Mouse (Mus musculus) forebrain, embryonic 16.5 days (tissue): ENCODE measurements around the gene Cdkl2. TPM values are rescaled to one million over a fixed set of nuclear protein-coding genes. Genes with fewer than 3 reads are reported as not detected.

Experiments
- ATAC-seq: fragments of 200-750 bp; cut with Nextera tagmentation; 2 replicates; pipeline ENCODE4 v1.8.0; 2017; ENCODE audit warnings: mild to moderate bottlenecking, moderate library complexity
- H3K27ac ChIP-seq: fragments of 300-500 bp; sonication (generic); 2 replicates; pipeline ENCODE4 v1.5.1; 2014; ENCODE audit warnings: low read length, control low read depth
- H3K27me3 ChIP-seq: fragments of 300-500 bp; sonication (generic); replicated peaks from 2 replicates; pipeline ENCODE4 v1.6.1; 2014; ENCODE audit warnings: low read length; ENCODE audit not compliant: control insufficient read depth, insufficient read depth
- H3K36me3 ChIP-seq: fragments of 300-500 bp; sonication (generic); 2 replicates; pipeline ENCODE4 v1.6.1; 2014; ENCODE audit not compliant: control insufficient read depth, insufficient read depth
- H3K4me1 ChIP-seq: fragments of 300-500 bp; sonication (generic); replicated peaks from 2 replicates; pipeline ENCODE4 v1.6.1; 2014; ENCODE audit warnings: low read length; ENCODE audit not compliant: control insufficient read depth, insufficient read depth
- H3K4me2 ChIP-seq: fragments of 300-500 bp; sonication (generic); 2 replicates; pipeline ENCODE4 v1.6.1; 2014; ENCODE audit warnings: mild to moderate bottlenecking, low read length, control low read depth
- H3K4me3 ChIP-seq: fragments of 300-500 bp; sonication (generic); replicated peaks from 2 replicates; pipeline ENCODE4 v1.5.1; 2014; ENCODE audit warnings: mild to moderate bottlenecking, low read length, control low read depth
- H3K9ac ChIP-seq: fragments of 300-500 bp; sonication (generic); replicated peaks from 2 replicates; pipeline ENCODE4 v1.6.1; 2014; ENCODE audit warnings: low read depth, low read length, control low read depth
- H3K9me3 ChIP-seq: fragments of 300-500 bp; sonication (generic); 2 replicates; pipeline ENCODE4 v1.6.1; 2016; ENCODE audit warnings: low read length; ENCODE audit not compliant: control insufficient read depth
- WGBS: fragments of 180-500 bp; shearing (Covaris S2); extraction: QIAGEN DNeasy Blood & Tissue Kit; methylation state at CpG from one replicate; pipeline ENCODE4 v1.1.7; 2014; 5-methylcytosine and 5-hydroxymethylcytosine counted together
- polyA plus RNA-seq: library from polyadenylated mRNA; unstranded; fragments of >200 nt; fragmentation: Nextera tagmentation; extraction: Ambion mirVana; gene quantifications from 2 replicates; pipeline ENCODE4 v1.2.1, GENCODE M21; 2015

The Cdkl2 gene
- polyA plus RNA-seq, 1 experiment from 2014 or later = 10.2 TPM

DNA sequence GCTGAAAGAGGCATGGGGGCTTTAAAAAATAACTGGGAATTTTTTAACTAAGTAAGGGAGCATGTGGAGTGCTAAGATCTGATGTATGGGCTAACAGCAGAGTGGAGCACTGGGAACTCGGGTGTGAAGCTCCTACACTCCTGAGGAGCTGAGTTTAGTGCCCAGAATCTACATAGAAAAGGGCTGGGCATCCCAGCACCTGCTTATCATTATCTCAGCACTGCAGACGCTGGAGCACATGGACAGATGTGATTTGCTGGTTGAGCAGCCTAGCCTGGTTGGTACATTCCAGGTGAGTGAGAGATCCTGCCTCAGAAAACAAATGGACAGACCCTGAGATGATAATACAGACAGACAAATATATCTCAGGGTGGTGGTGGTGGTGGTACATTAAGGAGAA is 33.9 kb downstream of the Cdkl2 start:
- Histone ChIP-seq H3K27me3 (no peaks in the 10 kb centered on the region), H3K36me3 (no peaks in the 10 kb centered on the region), H3K9ac (no peak overlapping the region), H3K4me1 (no peaks in the 10 kb centered on the region), H3K4me2 (no peak overlapping the region), H3K9me3 (no peaks in the 10 kb centered on the region), H3K27ac (no peak overlapping the region), H3K4me3 (no peak overlapping the region)
- no peak for ATAC-seq
- WGBS = 49% methylated on average over 2 of the region's 2 CpGs

DNA sequence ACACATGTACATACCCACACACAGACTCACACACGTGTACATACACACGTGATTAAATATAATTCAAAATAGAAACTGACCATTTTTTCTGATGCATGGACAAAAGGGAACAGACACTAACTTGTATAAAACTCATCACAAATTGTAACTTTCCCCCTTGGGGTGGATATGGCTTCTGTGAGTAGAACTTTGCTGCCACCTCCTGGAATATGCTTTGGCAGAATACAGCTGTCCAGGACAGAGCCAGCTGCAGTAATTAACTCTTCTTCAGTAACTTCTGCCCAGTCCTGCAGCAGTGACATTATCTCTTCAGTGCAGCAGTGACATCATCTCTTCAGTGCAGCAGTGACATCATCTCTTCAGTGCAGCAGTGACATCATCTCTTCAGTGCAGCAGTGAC is 40.7 kb downstream of the Cdkl2 start:
- Histone ChIP-seq H3K4me2 (no peak overlapping the region), H3K4me1 (no peaks in the 10 kb centered on the region), H3K27ac (no peak overlapping the region), H3K27me3 (no peaks in the 10 kb centered on the region), H3K9ac (no peak overlapping the region), H3K9me3 (no peaks in the 10 kb centered on the region; the same call in 1 of the 2 replicates), H3K4me3 (no peak overlapping the region), H3K36me3 (no peaks in the 10 kb centered on the region)
- 68% methylated on average over 2 of the region's 2 CpGs for WGBS
- ATAC-seq = peak; percentile 61; the same call in 1 of the 2 replicates

DNA sequence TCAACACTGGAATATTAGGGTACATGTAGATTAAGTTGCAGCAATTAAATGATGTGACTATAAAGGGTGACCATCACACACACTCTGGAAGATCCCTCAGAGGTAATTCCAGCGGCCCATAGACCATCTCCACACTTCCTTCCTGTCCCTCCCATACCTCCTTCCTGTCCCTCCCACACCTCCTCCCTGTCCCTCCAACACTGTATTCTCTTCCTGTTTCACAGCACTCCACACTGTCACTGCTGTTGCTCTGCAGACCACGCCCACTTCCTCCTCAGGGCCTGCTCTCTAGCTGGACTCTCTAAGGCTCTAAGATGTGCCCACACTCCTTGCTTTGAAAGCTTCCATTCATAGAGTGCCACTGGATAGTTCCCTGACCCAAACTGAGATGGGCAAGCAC is 42.9 kb downstream of the Cdkl2 start:
- no peak overlapping the region for H3K9ac ChIP-seq
- WGBS = 83% methylated on average over 2 of the region's 2 CpGs
- H3K4me1 ChIP-seq = no peaks in the 10 kb centered on the region
- ATAC-seq = no peak
- no peak overlapping the region for H3K4me2 ChIP-seq
- no peak overlapping the region for H3K4me3 ChIP-seq
- H3K27me3 ChIP-seq = no peaks in the 10 kb centered on the region
- H3K27ac ChIP-seq = no peak overlapping the region
- H3K9me3 ChIP-seq = no peaks in the 10 kb centered on the region; the same call in 1 of the 2 replicates
- H3K36me3 ChIP-seq = no peaks in the 10 kb centered on the region

DNA sequence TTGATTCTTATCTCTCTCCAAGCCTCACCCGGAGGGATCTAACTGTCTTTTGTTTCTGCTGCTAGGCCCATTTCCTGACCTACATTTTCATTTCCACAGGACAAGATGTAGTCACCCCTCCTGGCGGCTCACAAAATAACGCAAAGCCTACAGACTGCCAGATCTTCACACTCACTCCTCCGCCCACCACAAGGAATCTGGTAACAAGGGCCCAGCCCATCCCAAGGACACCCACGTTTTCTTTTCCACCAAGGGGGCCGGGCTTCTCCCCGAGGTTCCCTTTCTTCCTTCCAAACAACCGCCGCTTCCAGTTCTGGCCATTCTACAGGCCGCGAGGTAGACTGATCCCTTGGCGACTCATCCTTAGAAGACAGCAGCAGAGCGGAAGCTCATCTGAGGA is 49.1 kb downstream of the Cdkl2 start:
- ATAC-seq = no peak
- no peak overlapping the region for H3K27ac ChIP-seq
- WGBS = 60% methylated on average over 13 of the region's 13 CpGs
- H3K27me3 ChIP-seq = no peaks in the 10 kb centered on the region
- H3K36me3 ChIP-seq = no peaks in the 10 kb centered on the region
- H3K4me2 ChIP-seq = no peak overlapping the region
- H3K4me3 ChIP-seq = no peak overlapping the region
- H3K4me1 ChIP-seq = no peaks in the 10 kb centered on the region
- no peaks in the 10 kb centered on the region; the same call in 1 of the 2 replicates for H3K9me3 ChIP-seq
- H3K9ac ChIP-seq = no peak overlapping the region

DNA sequence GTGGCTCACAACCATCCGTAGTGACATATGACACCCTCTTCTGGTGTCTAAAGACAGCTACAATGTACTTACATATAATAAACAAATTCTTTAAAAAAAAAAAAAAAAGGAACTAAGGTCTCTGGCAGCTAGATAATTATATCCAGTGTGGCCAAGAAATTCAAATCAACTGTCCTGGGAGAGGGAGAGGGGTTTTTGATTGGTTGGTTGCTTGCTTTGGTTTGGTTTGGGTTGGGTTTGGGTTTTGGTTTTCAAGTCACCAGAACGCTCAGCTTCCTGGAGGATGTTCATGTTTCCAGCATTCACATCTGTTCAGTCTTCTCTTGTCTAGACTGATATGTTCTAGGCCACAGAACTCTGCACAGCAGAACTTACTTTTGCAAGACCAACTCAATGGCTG is 50.6 kb downstream of the Cdkl2 start:
- no peak overlapping the region for H3K9ac ChIP-seq
- H3K4me3 ChIP-seq = no peak overlapping the region
- H3K9me3 ChIP-seq = no peaks in the 10 kb centered on the region
- no peaks in the 10 kb centered on the region for H3K36me3 ChIP-seq
- 98% methylated on average over 2 of the region's 2 CpGs for WGBS
- H3K27ac ChIP-seq = no peak overlapping the region
- H3K4me1 ChIP-seq = no peaks in the 10 kb centered on the region
- ATAC-seq = no peak
- no peak overlapping the region for H3K4me2 ChIP-seq
- H3K27me3 ChIP-seq = no peaks in the 10 kb centered on the region

DNA sequence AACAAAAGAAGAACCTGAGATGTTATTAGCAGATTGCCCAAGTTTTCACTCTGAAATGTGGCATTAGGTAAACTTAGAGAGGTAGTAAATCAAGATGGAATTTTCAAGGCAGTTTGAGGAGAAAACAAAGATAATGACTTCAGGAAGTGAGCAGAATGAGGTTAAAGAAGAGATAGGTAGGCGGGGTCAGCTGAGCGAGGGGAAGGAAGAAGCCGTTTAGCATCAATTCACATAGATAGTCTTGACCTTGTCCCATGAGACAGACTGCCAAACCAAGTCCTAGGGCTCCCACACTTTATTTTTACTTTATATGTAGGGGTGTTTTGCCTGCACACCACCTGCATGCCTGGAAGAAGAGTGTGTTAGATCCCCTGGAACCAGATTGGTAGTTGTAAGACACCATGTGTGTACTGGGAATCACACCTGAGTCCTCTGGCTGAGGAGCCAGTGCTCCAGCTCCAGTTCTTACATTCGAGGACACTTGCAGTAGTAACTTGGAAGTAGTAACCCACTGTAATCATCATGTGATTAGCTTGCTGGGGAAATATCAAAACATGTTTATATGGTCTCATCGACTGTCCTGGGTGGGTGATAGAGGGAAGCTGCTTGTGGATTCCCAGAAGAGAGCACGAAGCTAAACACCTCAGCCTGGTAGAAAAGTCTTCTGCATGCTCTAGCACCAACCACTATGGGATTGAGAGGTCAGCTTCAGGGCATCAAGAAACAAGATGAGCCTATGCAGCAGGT is 52.3 kb downstream of the Cdkl2 start:
- Histone ChIP-seq H3K27me3 (no peaks in the 10 kb centered on the region), H3K27ac (no peak overlapping the region), H3K36me3 (no peaks in the 10 kb centered on the region), H3K9ac (no peak overlapping the region), H3K4me3 (no peak overlapping the region), H3K4me2 (no peak overlapping the region), H3K9me3 (no peaks in the 10 kb centered on the region), H3K4me1 (no peaks in the 10 kb centered on the region)
- 90% methylated on average over 6 of the region's 6 CpGs for WGBS
- ATAC-seq = no peak

DNA sequence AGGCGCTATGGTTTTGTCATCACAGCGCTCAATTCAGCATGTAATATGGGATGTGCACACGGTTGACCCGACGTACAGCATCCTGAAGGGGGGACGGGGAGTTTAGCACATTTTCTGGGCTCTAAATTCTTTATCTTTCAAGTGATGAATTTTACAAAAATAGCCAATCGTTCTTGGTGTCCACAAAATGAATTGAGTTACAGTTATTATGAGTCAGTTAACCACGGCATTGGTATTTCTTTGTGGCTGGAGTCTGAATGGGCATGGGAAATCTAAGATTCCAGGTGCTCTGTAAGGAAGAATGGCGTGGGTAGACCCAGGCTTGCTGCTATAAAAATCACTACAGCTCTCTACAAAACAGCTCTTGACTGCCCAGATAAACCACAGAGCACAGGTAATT is 54.4 kb downstream of the Cdkl2 start:
- Histone ChIP-seq H3K9me3 (no peaks in the 10 kb centered on the region), H3K27me3 (no peaks in the 10 kb centered on the region), H3K4me3 (no peak overlapping the region), H3K36me3 (no peaks in the 10 kb centered on the region), H3K4me2 (no peak overlapping the region), H3K27ac (no peak overlapping the region), H3K9ac (no peak overlapping the region), H3K4me1 (no peaks in the 10 kb centered on the region)
- 81% methylated on average over 9 of the region's 9 CpGs for WGBS
- ATAC-seq = no peak

DNA sequence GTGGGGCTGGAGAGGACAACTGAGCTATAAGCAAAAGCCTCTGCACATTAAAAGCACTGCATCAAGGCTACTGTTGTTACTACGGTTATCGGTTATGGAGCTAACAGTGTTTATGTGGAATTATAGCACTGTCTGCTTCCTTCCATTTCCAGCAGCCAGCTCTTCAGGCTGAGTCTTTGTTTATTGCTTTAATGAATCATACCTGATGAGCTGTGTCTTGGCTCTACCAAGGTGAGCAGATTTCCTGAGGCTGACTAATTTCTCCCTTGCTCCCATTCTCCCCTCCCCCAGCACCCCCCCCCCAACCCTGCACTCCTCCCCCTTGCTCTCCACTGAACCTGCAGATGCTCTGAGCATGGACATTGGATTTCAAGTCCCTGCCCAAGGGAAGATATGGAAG is 55.9 kb downstream of the Cdkl2 start:
- no peak for ATAC-seq
- H3K27ac ChIP-seq = no peak overlapping the region
- no peak overlapping the region for H3K4me3 ChIP-seq

DNA sequence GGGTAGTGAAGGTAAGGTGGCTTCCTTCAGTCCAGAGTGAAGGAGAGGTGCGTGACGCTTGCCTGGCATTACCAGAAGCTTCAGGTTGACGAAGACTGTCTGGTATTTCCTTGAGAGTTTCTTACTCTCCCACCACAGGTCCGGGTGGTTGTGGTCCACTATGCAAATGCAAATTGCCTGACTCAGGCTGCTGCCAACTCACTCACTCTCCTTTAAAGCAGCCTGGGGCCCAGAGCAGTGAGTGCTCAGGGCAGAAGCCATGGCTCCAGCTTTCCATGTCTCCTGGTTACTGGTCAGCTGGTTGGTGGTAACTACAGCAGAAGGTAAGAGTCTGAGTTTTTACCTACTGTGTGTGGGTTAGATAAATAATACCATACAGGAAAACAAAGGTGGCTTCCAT is 56.4 kb downstream of the Cdkl2 start, which contains the start of gene Odaph:
Odaph (plus strand) TSS at position 240 of the 400 bp plus-strand sequence.
- Histone ChIP-seq H3K36me3 (no peaks in the 10 kb centered on the region), H3K4me2 (no peak within 1 kb of the TSS), H3K4me1 (no peaks in the 10 kb centered on the region), H3K9ac (no peak within 1 kb of the TSS), H3K27me3 (no peaks in the 10 kb centered on the region), H3K9me3 (no peaks in the 10 kb centered on the region), H3K27ac (no peak within 1 kb of the TSS), H3K4me3 (no peak within 1 kb of the TSS)
- WGBS = 75% methylated on average over 4 of the region's 4 CpGs
- no peak for ATAC-seq

More for the DNA sequence above, 55.9 kb downstream of the Cdkl2 start:
- Histone ChIP-seq H3K36me3 (no peaks in the 10 kb centered on the region), H3K4me1 (no peaks in the 10 kb centered on the region), H3K9ac (no peak overlapping the region), H3K4me2 (no peak overlapping the region), H3K27me3 (no peaks in the 10 kb centered on the region), H3K9me3 (no peaks in the 10 kb centered on the region)
- 94% methylated on average over 2 of the region's 2 CpGs for WGBS

DNA sequence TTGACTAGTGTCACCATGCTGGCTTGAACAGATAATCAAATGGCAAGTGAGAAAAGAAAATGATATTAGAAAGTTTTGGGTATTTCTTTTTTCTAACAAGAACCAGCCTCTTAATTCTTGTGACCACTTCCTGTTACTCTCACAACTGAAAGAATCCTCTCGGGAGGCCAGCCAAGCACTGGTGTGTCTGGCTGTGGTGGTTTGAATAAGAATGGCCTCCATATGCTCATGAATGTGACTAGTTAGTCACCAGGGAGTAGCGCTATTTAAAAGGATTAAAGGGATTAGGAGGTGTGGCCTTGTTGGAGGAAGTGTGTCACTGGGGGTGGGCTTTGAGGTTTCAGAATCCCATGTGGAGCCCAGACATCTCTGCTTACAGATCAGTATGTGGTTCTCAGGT is 58.0 kb downstream of the Cdkl2 start:
- Histone ChIP-seq H3K36me3 (no peaks in the 10 kb centered on the region), H3K4me1 (no peaks in the 10 kb centered on the region), H3K27ac (no peak overlapping the region), H3K4me3 (no peak overlapping the region), H3K4me2 (no peak overlapping the region), H3K9ac (no peak overlapping the region), H3K9me3 (no peaks in the 10 kb centered on the region), H3K27me3 (no peaks in the 10 kb centered on the region)
- WGBS = 21% methylated on average over 2 of the region's 2 CpGs
- ATAC-seq = no peak
